Mouse (Mus musculus) kidney, postnatal 0 days (tissue): ENCODE measurements at regions not wholly inside any gene's neighbourhood (a gene's known extent, or its start where the extent isn't known, plus 50 kb on each side); places are given as distances from the start of the nearest gene placed in this dataset.

ENCODE experiments used
- ATAC-seq: fragments of 200-750 bp; cut with Nextera tagmentation; replicated peaks from 2 replicates; pipeline ENCODE4 v1.8.0; 2017; ENCODE audit warnings: low read depth, moderate number of reproducible peaks, moderate TSS enrichment, moderate library complexity; ENCODE audit not compliant: low FRiP score
- DNase-seq: peaks from one replicate; pipeline ENCODE4 v3.0.0-alpha.2; 2016; ENCODE audit warnings: low spot score
- H3K27ac ChIP-seq: fragments of 300-500 bp; sonication (generic); 2 replicates; pipeline ENCODE4 v1.5.1; 2014; ENCODE audit warnings: mild to moderate bottlenecking
- H3K27me3 ChIP-seq: fragments of 300-500 bp; sonication (generic); 2 replicates; pipeline ENCODE4 v1.6.1; 2014; ENCODE audit warnings: low read length, mixed read lengths; ENCODE audit not compliant: insufficient read depth
- H3K36me3 ChIP-seq: fragments of 300-500 bp; sonication (generic); 2 replicates; pipeline ENCODE4 v1.6.1; 2014; ENCODE audit warnings: low read length, mixed read lengths; ENCODE audit not compliant: insufficient read depth
- H3K4me1 ChIP-seq: fragments of 300-500 bp; sonication (generic); replicated peaks from 2 replicates; pipeline ENCODE4 v1.6.1; 2014; ENCODE audit warnings: antibody characterized with exemption, low read length, mixed read lengths; ENCODE audit not compliant: insufficient read depth
- H3K4me2 ChIP-seq: fragments of 300-500 bp; sonication (generic); 2 replicates; pipeline ENCODE4 v1.6.1; 2014; ENCODE audit warnings: mild to moderate bottlenecking, low read length, moderate library complexity, mixed read lengths
- H3K4me3 ChIP-seq: fragments of 300-500 bp; sonication (generic); replicated peaks from 2 replicates; pipeline ENCODE4 v1.5.1; 2014; ENCODE audit warnings: low read depth, low read length
- H3K9ac ChIP-seq: fragments of 300-500 bp; sonication (generic); 2 replicates; pipeline ENCODE4 v1.6.1; 2014; ENCODE audit warnings: low read depth, low read length
- H3K9me3 ChIP-seq: fragments of 300-500 bp; sonication (generic); replicated peaks from 2 replicates; pipeline ENCODE4 v1.6.1; 2016; ENCODE audit warnings: low read length, inconsistent platforms, mixed read lengths
- CTCF ChIP-seq: IDR thresholded peaks from 2 replicates; pipeline ENCODE4 v1.5.1; 2016; ENCODE audit warnings: antibody characterized with exemption, low read depth, mild to moderate bottlenecking, moderate library complexity
- WGBS: fragments of 180-500 bp; shearing (Covaris S2); extraction: QIAGEN DNeasy Blood & Tissue Kit; methylation state at CpG from one replicate; pipeline ENCODE4 v1.1.7; 2014; 5-methylcytosine and 5-hydroxymethylcytosine counted together

GRCm38 (mm10) chr11:24353056-24353455 is 275.2 kb downstream of the Bcl11a start:
- ATAC-seq (no peak), DNase-seq (no peak)
- Histone ChIP-seq H3K27me3 (no peaks in the 10 kb centered on the region), H3K36me3 (no peaks in the 10 kb centered on the region), H3K4me1 (no peaks in the 10 kb centered on the region), H3K9me3 (no peaks in the 10 kb centered on the region), H3K9ac (no peak overlapping the region), H3K4me2 (no peak overlapping the region), H3K4me3 (no peak overlapping the region), H3K27ac (no peak overlapping the region)
- TF ChIP-seq CTCF = no peak
- WGBS = 32% methylated on average over 1 of the region's 1 CpGs

- Histone ChIP-seq H3K4me1 (no peaks in the 10 kb centered on the region), H3K36me3 (no peaks in the 10 kb centered on the region), H3K27ac (no peak overlapping the region), H3K4me3 (no peak overlapping the region), H3K9me3 (no peaks in the 10 kb centered on the region), H3K27me3 (no peaks in the 10 kb centered on the region), H3K9ac (no peak overlapping the region), H3K4me2 (no peak overlapping the region)
- no peak for TF ChIP-seq CTCF
- no peak for DNase-seq
- no peak for ATAC-seq
- WGBS = 64% methylated on average over 1 of the region's 1 CpGs
These were observed 279.5 kb downstream of the Bcl11a start for GRCm38 (mm10) chr11:24357388-24357787.

- H3K27ac ChIP-seq = no peak overlapping the region
- H3K27me3 ChIP-seq = no peaks in the 10 kb centered on the region
- TF ChIP-seq CTCF = no peak
- no peak overlapping the region for H3K9ac ChIP-seq
- H3K4me2 ChIP-seq = no peak overlapping the region
- H3K36me3 ChIP-seq = no peaks in the 10 kb centered on the region
- H3K4me1 ChIP-seq = no peaks in the 10 kb centered on the region
- H3K9me3 ChIP-seq = no peaks in the 10 kb centered on the region
- no peak for ATAC-seq
- no peak overlapping the region for H3K4me3 ChIP-seq
- DNase-seq = no peak
These were observed 281.2 kb downstream of the Bcl11a start for GRCm38 (mm10) chr11:24359086-24359485.

GRCm38 (mm10) chr11:24361998-24362687 is 284.3 kb downstream of the Bcl11a start:
- Histone ChIP-seq H3K4me3 (no peak overlapping the region), H3K4me2 (no peak overlapping the region), H3K9ac (no peak overlapping the region), H3K27ac (no peak overlapping the region), H3K4me1 (no peaks in the 10 kb centered on the region), H3K9me3 (no peaks in the 10 kb centered on the region), H3K27me3 (no peaks in the 10 kb centered on the region), H3K36me3 (no peaks in the 10 kb centered on the region)
- TF ChIP-seq CTCF = no peak
- ATAC-seq (no peak), DNase-seq (no peak)
- 42% methylated on average over 6 of the region's 6 CpGs for WGBS

GRCm38 (mm10) chr11:24362688-24363035 is 284.8 kb downstream of the Bcl11a start:
- Histone ChIP-seq H3K27ac (no peak overlapping the region), H3K27me3 (no peaks in the 10 kb centered on the region), H3K9me3 (no peaks in the 10 kb centered on the region), H3K9ac (no peak overlapping the region), H3K36me3 (no peaks in the 10 kb centered on the region), H3K4me1 (no peaks in the 10 kb centered on the region), H3K4me2 (no peak overlapping the region), H3K4me3 (no peak overlapping the region)
- WGBS = 62% methylated on average over 2 of the region's 2 CpGs
- no peak for DNase-seq
- no peak for TF ChIP-seq CTCF
- ATAC-seq = no peak

- no peaks in the 10 kb centered on the region for H3K4me1 ChIP-seq
- DNase-seq = no peak
These were observed 285.8 kb downstream of the Bcl11a start for GRCm38 (mm10) chr11:24363418-24364364.

More at GRCm38 (mm10) chr11:24363418-24364364, 285.8 kb downstream of the Bcl11a start:
- Histone ChIP-seq H3K27ac (no peak overlapping the region), H3K36me3 (no peaks in the 10 kb centered on the region), H3K4me3 (no peak overlapping the region), H3K9me3 (no peaks in the 10 kb centered on the region), H3K9ac (no peak overlapping the region), H3K27me3 (no peaks in the 10 kb centered on the region), H3K4me2 (no peak overlapping the region)
- 60% methylated on average over 9 of the region's 9 CpGs for WGBS
- TF ChIP-seq CTCF = no peak
- no peak; the same call in 1 of the 2 replicates for ATAC-seq
